Mouse (Mus musculus): Measurements from ENCODE around the gene Ccdc57.
A peak's percentile ranks its signal among the peaks of the same experiment; 100 is the strongest.

The Ccdc57 gene

GRCm38 (mm10) chr11:120951731-120952730 is 19.4 kb upstream of the Ccdc57 start:
- no peak for DNase-seq (ENCODE audit: low spot score)

DNA sequence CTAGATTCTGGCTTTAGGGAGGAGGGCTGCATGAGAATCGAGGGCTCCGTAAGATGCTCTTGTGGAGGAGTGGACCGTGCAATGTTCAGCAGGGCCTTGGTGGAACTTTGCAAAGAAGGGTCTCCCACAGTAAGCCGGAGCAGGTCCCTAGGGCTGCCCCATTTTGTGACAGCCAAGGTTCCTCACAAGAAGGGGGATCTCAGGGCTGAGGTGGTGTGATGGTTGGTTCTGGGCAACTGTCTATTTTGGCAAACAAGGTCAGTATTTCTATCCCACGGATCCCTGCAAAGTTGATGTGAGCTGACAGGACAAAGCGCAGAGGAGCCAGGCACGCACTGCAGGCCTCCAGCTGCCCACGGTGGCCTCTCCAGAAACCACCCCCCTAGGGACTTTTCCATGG is 18.6 kb upstream of the Ccdc57 start:
- DNase-seq (ENCODE audit: low spot score), result no peak

GRCm38 (mm10) chr11:120950281-120951202 is 17.9 kb upstream of the Ccdc57 start:
- peak; percentile 73 for DNase-seq (ENCODE audit: low spot score)

GRCm38 (mm10) chr11:120949863-120950262 is 17.2 kb upstream of the Ccdc57 start:
- no peak for DNase-seq (ENCODE audit: low spot score)

DNA sequence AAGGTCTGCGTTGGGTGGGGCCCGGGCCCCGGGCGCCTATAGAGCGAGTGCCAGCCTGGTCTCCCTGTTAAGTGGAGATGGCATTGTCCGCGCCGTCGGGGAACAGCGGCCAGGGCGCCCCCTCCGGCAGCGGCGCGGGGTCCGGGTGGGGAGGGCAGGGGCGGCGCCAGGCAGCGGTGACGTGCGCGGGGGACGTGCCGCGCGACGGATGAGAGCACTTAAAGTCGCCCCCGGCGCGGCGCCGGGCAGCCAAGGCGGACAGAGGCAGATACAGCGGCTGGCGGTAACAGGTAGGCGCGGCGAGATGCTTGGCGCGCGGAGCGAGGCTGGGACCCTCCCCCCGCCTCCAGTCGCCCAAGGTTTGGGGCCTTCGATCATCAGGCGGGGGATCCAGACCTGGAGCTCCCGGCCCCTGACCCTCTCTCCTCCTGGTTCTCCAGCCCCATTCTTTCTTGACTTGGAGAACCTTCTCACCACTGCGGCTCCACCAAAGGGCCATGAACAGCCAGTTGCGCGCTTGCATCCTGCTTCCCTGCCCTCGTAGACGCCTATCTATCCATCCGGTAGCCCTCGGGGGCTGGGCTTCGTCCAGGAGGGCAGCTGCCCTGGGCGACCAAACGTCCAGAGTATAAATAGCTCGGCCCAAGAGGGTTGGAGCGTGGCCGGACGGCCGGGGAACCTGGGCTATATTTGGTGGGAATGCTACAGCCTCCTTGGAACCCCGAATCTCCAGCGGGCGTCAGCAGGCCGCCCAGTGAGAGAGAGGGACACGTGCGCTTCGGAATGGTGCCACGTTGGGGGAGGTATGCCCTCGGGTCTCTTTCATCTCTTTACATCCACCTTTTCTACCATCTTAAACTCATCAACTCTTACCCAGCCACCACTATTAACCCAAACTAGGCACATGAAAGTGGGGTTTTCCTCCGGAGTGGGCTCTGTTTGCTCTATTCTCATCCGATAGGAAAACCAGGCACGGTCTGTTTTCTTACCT is 16.5 kb upstream of the Ccdc57 start:
- no peak for DNase-seq (ENCODE audit: low spot score)

DNA sequence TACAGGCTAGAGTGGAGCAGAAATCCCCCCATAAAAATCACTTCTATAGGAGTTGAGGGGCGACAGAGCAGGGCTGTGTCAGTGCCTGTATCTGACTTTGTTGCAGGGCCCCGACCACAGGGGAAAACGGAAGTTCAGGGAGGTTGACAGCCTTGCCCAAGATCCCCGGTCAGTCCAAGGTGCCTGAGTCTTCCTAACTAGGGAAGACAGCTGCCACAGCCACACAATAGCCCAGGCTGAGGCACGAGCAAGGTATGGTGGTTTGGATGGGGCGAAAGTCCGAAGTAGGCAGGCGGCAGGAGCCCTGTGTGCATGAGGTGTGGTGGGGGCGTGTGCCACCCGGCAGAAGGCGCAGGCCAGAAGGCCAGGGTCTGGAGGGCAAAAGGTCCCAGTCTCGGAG is 15.7 kb upstream of the Ccdc57 start, which contains the start of gene Slc16a3:
TSS of gene Slc16a3 (plus strand) at position 153 of the 400 bp plus-strand sequence.
- no peak for DNase-seq (ENCODE audit: low spot score)

DNA sequence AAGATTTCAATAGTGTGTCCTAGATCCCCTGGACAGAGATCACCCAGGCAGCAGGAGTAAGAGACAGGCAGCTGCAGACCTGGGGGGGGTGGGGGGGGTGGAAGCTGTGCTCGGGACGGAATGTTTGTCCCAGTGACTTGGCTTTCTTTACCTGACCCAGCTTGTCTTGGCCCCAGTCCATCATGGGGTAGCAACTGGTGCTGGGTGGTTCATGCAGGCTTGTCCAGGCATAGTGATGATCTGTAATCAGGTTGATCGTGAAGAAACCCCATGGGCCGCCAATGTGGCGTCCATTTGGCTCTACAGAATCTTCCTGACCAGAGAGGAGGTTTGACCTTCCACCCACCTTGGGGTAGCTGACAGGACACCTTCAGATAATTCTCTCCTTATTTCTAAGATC is 13.3 kb upstream of the Ccdc57 start:
- no peak for DNase-seq (ENCODE audit: low spot score)

DNA sequence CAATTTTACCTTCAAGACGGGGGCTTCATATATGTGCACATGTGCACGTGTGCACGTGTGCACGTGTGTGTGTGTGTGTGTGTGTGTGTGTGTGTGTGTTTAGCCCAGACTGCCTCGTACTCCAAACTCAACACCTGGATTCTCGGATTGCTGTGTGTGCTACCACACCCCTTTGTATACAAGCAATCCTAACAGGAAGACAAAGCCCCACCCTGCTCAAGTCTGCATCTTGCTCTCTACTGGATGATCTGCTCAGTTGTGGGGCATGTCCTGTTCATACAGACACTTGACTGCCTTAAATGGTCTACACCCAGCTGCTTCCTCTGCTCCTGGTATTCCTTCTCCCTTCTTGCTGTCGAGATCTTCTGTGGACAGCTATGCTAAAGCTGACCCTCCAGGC is 12.6 kb upstream of the Ccdc57 start:
- no peak for DNase-seq (ENCODE audit: low spot score)

GRCm38 (mm10) chr11:120940959-120941358 is 8.3 kb upstream of the Ccdc57 start:
- no peak for DNase-seq (ENCODE audit: low spot score)

GRCm38 (mm10) chr11:120939712-120940341 is 7.2 kb upstream of the Ccdc57 start:
- DNase-seq (ENCODE audit: low spot score), result no peak

- DNase-seq (ENCODE audit: low spot score), result no peak
Observed at GRCm38 (mm10) chr11:120938795-120939194, 6.1 kb upstream of the Ccdc57 start.

DNA sequence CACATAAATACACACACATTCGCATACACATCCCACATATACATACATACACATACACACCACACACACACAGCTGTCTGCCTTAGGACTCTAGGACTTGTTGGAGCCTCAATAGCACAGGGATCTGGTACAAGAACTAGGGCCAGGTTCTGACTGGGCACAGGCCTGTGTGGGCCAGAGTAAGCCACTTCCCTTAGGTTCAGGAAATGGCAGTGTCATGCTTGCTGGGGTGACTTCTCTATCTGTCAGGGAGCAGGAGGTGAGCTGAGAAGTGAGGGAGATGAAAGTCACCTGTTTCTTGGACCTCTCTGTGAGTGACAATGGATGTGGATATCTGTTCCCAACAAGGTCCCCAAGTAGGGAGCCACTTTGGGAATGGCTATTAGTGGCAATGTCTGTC is 5.3 kb upstream of the Ccdc57 start:
- DNase-seq (ENCODE audit: low spot score), result no peak

DNA sequence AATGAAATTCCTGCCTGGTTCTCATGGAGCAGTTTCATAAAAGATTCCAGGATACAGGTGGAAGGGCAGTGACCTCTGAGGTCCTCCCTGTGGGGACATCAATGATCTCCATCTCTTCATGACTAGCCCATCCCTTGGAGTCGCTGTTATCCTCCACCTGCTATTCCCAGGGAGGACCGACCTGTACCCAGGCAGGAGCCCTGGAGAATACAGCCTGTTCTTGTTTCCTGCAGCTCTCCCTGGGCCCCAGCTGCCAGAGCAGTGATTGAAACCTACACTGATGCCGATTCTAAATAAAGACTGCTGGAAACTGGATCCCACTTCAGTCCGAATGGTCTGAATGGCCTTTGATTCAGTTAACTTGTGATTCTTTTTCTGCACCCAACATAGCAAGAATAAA is 1.2 kb downstream of the Ccdc57 start:
- no peak for DNase-seq (ENCODE audit: low spot score)

DNA sequence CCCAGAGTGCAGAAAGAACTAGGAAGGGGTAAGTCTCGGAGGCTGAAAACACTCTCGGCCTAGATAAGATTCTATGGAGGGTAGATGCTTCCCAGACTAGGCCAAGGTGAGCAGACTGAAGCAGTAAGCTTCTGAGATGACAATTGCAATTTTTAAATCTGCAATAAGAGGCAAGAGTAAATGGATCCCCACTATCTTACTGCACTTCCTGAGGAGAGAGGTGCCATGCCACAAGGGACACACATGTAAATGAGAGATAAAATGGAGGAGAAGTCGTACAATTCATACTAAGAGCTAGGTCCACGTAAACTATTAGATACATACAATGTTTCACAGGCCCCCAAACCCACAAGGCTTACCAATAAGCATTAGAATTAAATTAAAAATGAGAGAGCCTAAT is 4.2 kb downstream of the Ccdc57 start:
- no peak for DNase-seq (ENCODE audit: low spot score)

GRCm38 (mm10) chr11:120922528-120922927 is 10.1 kb downstream of the Ccdc57 start:
- no peak for DNase-seq (ENCODE audit: low spot score)

DNA sequence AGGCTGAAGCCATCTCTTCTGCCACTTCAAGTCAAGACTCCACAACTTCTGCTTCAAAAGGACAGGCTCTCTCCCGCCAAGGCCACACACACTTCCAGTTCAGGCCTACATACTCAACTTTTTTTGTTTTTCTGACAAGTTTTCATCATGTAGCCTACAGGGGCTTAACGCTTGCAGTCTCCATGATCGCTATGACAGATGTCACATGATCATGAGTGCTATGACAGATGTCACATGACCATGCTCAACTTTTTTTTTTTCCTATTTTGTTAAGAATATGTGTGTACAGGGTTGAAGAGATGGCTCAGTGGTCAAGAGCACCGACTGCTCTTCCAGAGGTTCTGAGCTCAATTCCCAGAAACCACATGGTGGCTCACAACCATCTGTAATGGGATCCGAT is 14.9 kb downstream of the Ccdc57 start:
- DNase-seq (ENCODE audit: low spot score), result no peak

GRCm38 (mm10) chr11:120916477-120916876 is 16.2 kb downstream of the Ccdc57 start:
- no peak for DNase-seq (ENCODE audit: low spot score)

- no peak for DNase-seq (ENCODE audit: low spot score)
Observed at GRCm38 (mm10) chr11:120913796-120914195, 18.9 kb downstream of the Ccdc57 start.

- peak; percentile 64 for DNase-seq (ENCODE audit: low spot score)
Observed at GRCm38 (mm10) chr11:120905430-120905873, 27.2 kb downstream of the Ccdc57 start.

- no peak for DNase-seq (ENCODE audit: low spot score)
Observed at GRCm38 (mm10) chr11:120904561-120904960, 28.1 kb downstream of the Ccdc57 start.
